Mouse (Mus musculus) CH12.LX (cell line): ENCODE data around the gene Tacc2. TPM values are rescaled to one million over a fixed set of nuclear protein-coding genes. Genes with fewer than 3 reads are reported as not detected.
"Not testable (repeated sequence)": the region's sequence is repeated elsewhere in the genome, so short reads cannot be mapped to it uniquely, and the experiment has no call there.

Experiments used
- DNase-seq: peaks from one replicate; pipeline ENCODE4 v3.0.0-alpha.2; 2013; ENCODE audit errors: extremely low read depth
- H3K27ac ChIP-seq: 2 replicates; pipeline ENCODE4 v1.5.1; 2012; ENCODE audit warnings: low read depth, mild to moderate bottlenecking, control low read depth, moderate library complexity; ENCODE audit not compliant: insufficient read depth
- H3K27me3 ChIP-seq: replicated peaks from 2 replicates; pipeline ENCODE3; 2012; ENCODE audit warnings: inconsistent platforms
- H3K36me3 ChIP-seq, 2 experiments: replicated peaks in 1 of 2; 2 replicates each; pipeline versions ENCODE3 to v1.6.1; 2012; ENCODE audit warnings: inconsistent platforms in 1 of 2, low read length in 1 of 2, mild to moderate bottlenecking in 1 of 2, mixed read lengths in 1 of 2, moderate library complexity in 1 of 2; ENCODE audit not compliant: control insufficient read depth in 1 of 2, insufficient read depth in 1 of 2
- H3K4me1 ChIP-seq, 2 experiments: 2 replicates each; pipeline ENCODE4 v1.6.1; 2012; ENCODE audit warnings: inconsistent platforms in 1 of 2, moderate library complexity in 1 of 2; ENCODE audit not compliant: insufficient read depth in 2 of 2, control insufficient read depth in 1 of 2
- H3K4me2 ChIP-seq: 2 replicates; pipeline ENCODE4 v1.6.1; 2012; ENCODE audit warnings: low read depth, mild to moderate bottlenecking, control low read depth; ENCODE audit not compliant: poor library complexity, insufficient read depth, severe bottlenecking
- H3K4me3 ChIP-seq, 3 experiments: fragments of 150-350 bp in 1 of 3; sonication (generic) in 1 of 3; replicated peaks in 1 of 3; 2 replicates each; pipeline versions ENCODE3 to v1.5.1; 2011 to 2012; ENCODE audit warnings: low read depth in 2 of 3, low read length in 2 of 3, mild to moderate bottlenecking in 2 of 3, moderate library complexity in 2 of 3, control low read depth in 1 of 3, improper control_type of control experiment in 1 of 3, inconsistent platforms in 1 of 3, mixed read lengths in 1 of 3; ENCODE audit not compliant: poor library complexity in 1 of 3
- H3K79me2 ChIP-seq: replicated peaks from 2 replicates; pipeline ENCODE4 v1.6.1; 2012; ENCODE audit warnings: mild to moderate bottlenecking, moderate library complexity; ENCODE audit not compliant: control insufficient read depth, poor library complexity, insufficient read depth, severe bottlenecking; ENCODE audit errors: extremely low read depth
- H3K9ac ChIP-seq: 2 replicates; pipeline ENCODE4 v1.6.1; 2012; ENCODE audit warnings: low read depth, mild to moderate bottlenecking, control low read depth, moderate library complexity; ENCODE audit not compliant: insufficient read depth
- H3K9me3 ChIP-seq: replicated peaks from 2 replicates; pipeline ENCODE3; 2012; ENCODE audit warnings: low read length, inconsistent platforms, mixed read lengths
- BHLHE40 ChIP-seq: IDR thresholded peaks from 2 replicates; pipeline ENCODE4 v1.6.1; 2011; ENCODE audit warnings: mild to moderate bottlenecking, low read depth, low read length, improper control_type of control experiment
- CHD1 ChIP-seq: IDR thresholded peaks from 2 replicates; pipeline ENCODE4 v1.6.1; 2012; ENCODE audit warnings: low read depth, low read length, improper control_type of control experiment, inconsistent platforms
- ELF1 ChIP-seq: IDR thresholded peaks from 2 replicates; pipeline ENCODE4 v1.6.1; 2014; ENCODE audit warnings: low read depth, mild to moderate bottlenecking, inconsistent platforms, low read length, improper control_type of control experiment
- HCFC1 ChIP-seq: IDR thresholded peaks from 2 replicates; pipeline ENCODE4 v1.6.1; 2012; ENCODE audit warnings: low read depth, mild to moderate bottlenecking, inconsistent platforms, low read length, improper control_type of control experiment
- JUN ChIP-seq: IDR thresholded peaks from 2 replicates; pipeline ENCODE4 v1.6.1; 2011; ENCODE audit warnings: low read depth, mild to moderate bottlenecking, low read length, improper control_type of control experiment, moderate library complexity; ENCODE audit not compliant: insufficient read depth
- JUND ChIP-seq: conservative IDR thresholded peaks from 2 replicates; pipeline ENCODE4 v1.6.1; 2011; ENCODE audit warnings: low read depth, low read length, improper control_type of control experiment
- KAT2A ChIP-seq: IDR thresholded peaks from 2 replicates; pipeline ENCODE4 v1.6.1; 2012; ENCODE audit warnings: low read length, improper control_type of control experiment, inconsistent platforms; ENCODE audit not compliant: insufficient replicate concordance
- MAX ChIP-seq: IDR thresholded peaks from 2 replicates; pipeline ENCODE4 v1.6.1; 2011; ENCODE audit warnings: low read length, improper control_type of control experiment
- MAZ ChIP-seq: IDR thresholded peaks from 2 replicates; pipeline ENCODE4 v1.6.1; 2012; ENCODE audit warnings: low read depth, mild to moderate bottlenecking, inconsistent platforms, low read length, improper control_type of control experiment, moderate library complexity
- MEF2A ChIP-seq: IDR thresholded peaks from 2 replicates; pipeline ENCODE4 v1.6.1; 2014; ENCODE audit warnings: low read depth, mild to moderate bottlenecking, inconsistent platforms, low read length, improper control_type of control experiment, borderline replicate concordance
- MYC ChIP-seq: IDR thresholded peaks from 2 replicates; pipeline ENCODE4 v1.6.1; 2011; ENCODE audit warnings: low read depth, mild to moderate bottlenecking, improper control_type of control experiment, low read length
- NELFE ChIP-seq: IDR thresholded peaks from 2 replicates; pipeline ENCODE4 v1.6.1; 2011; ENCODE audit warnings: low read depth, low read length, improper control_type of control experiment
- POLR2AphosphoS2 ChIP-seq: IDR thresholded peaks from 2 replicates; pipeline ENCODE4 v1.6.1; 2011; ENCODE audit warnings: low read depth, low read length, improper control_type of control experiment
- RAD21 ChIP-seq: IDR thresholded peaks from 2 replicates; pipeline ENCODE4 v1.6.1; 2011; ENCODE audit warnings: low read depth, mild to moderate bottlenecking, low read length, improper control_type of control experiment, moderate library complexity
- RCOR1 ChIP-seq: conservative IDR thresholded peaks from 2 replicates; pipeline ENCODE4 v1.6.1; 2012; ENCODE audit warnings: low read depth, mild to moderate bottlenecking, inconsistent platforms, low read length, improper control_type of control experiment
- SIN3A ChIP-seq: IDR thresholded peaks from 2 replicates; pipeline ENCODE4 v1.6.1; 2012; ENCODE audit warnings: low read length, improper control_type of control experiment, inconsistent platforms
- SMC3 ChIP-seq: IDR thresholded peaks from 2 replicates; pipeline ENCODE4 v1.6.1; 2011; ENCODE audit warnings: low read depth, low read length, improper control_type of control experiment
- TBP ChIP-seq: conservative IDR thresholded peaks from 2 replicates; pipeline ENCODE4 v1.6.1; 2011; ENCODE audit warnings: low read depth, low read length, improper control_type of control experiment
- TCF12 ChIP-seq: IDR thresholded peaks from 2 replicates; pipeline ENCODE4 v1.6.1; 2014; ENCODE audit warnings: low read depth, mild to moderate bottlenecking, inconsistent platforms, low read length, improper control_type of control experiment
- UBTF ChIP-seq: IDR thresholded peaks from 2 replicates; pipeline ENCODE4 v1.6.1; 2012; ENCODE audit warnings: low read depth, mild to moderate bottlenecking, inconsistent platforms, low read length, improper control_type of control experiment, moderate library complexity
- USF1 ChIP-seq: IDR thresholded peaks from 2 replicates; pipeline ENCODE4 v1.6.1; 2014; ENCODE audit warnings: low read depth, mild to moderate bottlenecking, inconsistent platforms, low read length, improper control_type of control experiment
- USF2 ChIP-seq: conservative IDR thresholded peaks from 2 replicates; pipeline ENCODE4 v1.6.1; 2011; ENCODE audit warnings: low read depth, low read length, improper control_type of control experiment
- ZC3H11A ChIP-seq: IDR thresholded peaks from 2 replicates; pipeline ENCODE4 v1.6.1; 2012; ENCODE audit warnings: low read depth, mild to moderate bottlenecking, inconsistent platforms, low read length, improper control_type of control experiment
- ZMIZ1 ChIP-seq: IDR thresholded peaks from 2 replicates; pipeline ENCODE4 v1.6.1; 2012; ENCODE audit warnings: low read depth, mild to moderate bottlenecking, inconsistent platforms, low read length, improper control_type of control experiment
- dilution Hi-C: fragments of 300-500 bp; cut with MboI; formaldehyde crosslinking; loops from 2 replicates; pipeline ENCODE4 v1.14.3; 2020; ENCODE audit warnings: low sequenced_read_pairs; ENCODE audit not compliant: extremely low pct_unique_long_range_greater_than_20kb, extremely low pct_ligation_motif_present
- in situ Hi-C: fragments of 300-500 bp; cut with MboI; formaldehyde crosslinking; loops from 3 replicates; pipeline ENCODE4 v1.14.3; 2019; ENCODE audit warnings: low sequenced_read_pairs, low pct_ligation_motif_present, low pct_unique_long_range_greater_than_20kb, mixed read lengths
- polyA plus RNA-seq: library from polyadenylated mRNA; unstranded; fragments of >175 nt; gene quantifications from 2 replicates; pipeline ENCODE4 v1.2.1, GENCODE M21; 2012; ENCODE audit warnings: low read depth; ENCODE audit not compliant: insufficient read length
- total RNA-seq, 2 experiments: library from RNA; depleted of rRNA; stranded (reverse); fragments of 300-350 nt in 1 of 2; fragments of >200 nt in 1 of 2; gene quantifications; 2 replicates each; pipeline ENCODE4 v1.2.3; 2012 to 2014

The Tacc2 gene
- total and polyA plus RNA-seq, 3 experiments = 0.13 to 0.41 TPM; not detected in 1

GRCm38 (mm10) chr7:130665358-130665757, 88.1 kb downstream of the Tacc2 start:
- peaks cover 21% of the 10 kb centered on the region for H3K9me3 ChIP-seq
- no peaks in the 10 kb centered on the region for H3K4me1 ChIP-seq
- H3K9ac ChIP-seq = no peak overlapping the region
- no peak overlapping the region for H3K4me2 ChIP-seq
- H3K27ac ChIP-seq = no peak overlapping the region
- dilution Hi-C loops = no loop called here
- in situ Hi-C loops = no loop called here
- peaks cover 35% of the 10 kb centered on the region for H3K27me3 ChIP-seq
- H3K4me3 ChIP-seq = no peak overlapping the region
- no peaks in the 10 kb centered on the region for H3K79me2 ChIP-seq
- TF ChIP-seq ZC3H11A (no peak), CHD1 (no peak), MAX (no peak), SIN3A (no peak), HCFC1 (no peak), TCF12 (no peak), RAD21 (no peak), USF1 (no peak), ZMIZ1 (no peak), BHLHE40 (no peak), ELF1 (no peak), JUND (no peak)
- no peaks in the 10 kb centered on the region for H3K36me3 ChIP-seq
- no peak for DNase-seq

- peaks cover 46% of the 10 kb centered on the region for H3K27me3 ChIP-seq
- DNase-seq, in situ Hi-C loops: not testable (repeated sequence)
Observed at GRCm38 (mm10) chr7:130668013-130668412, 90.8 kb downstream of the Tacc2 start.

GRCm38 (mm10) chr7:130668729-130669281, 91.6 kb downstream of the Tacc2 start:
- 0 out of 4 replicates have a peak, but pooled peaks cover 0 to 5% of the 10 kb centered on the region in 2 experiments for H3K4me1 ChIP-seq
- TF ChIP-seq SIN3A (no peak), BHLHE40 (no peak), MEF2A (no peak), RCOR1 (no peak), MAZ (no peak), POLR2AphosphoS2 (no peak), SMC3 (no peak), JUN (no peak), TCF12 (no peak), KAT2A (no peak), ZMIZ1 (no peak), UBTF (no peak), CHD1 (no peak), TBP (no peak), USF2 (no peak), MYC (no peak), NELFE (no peak), ZC3H11A (no peak)
- no peak overlapping the region for H3K27ac ChIP-seq
- H3K36me3 ChIP-seq = no peaks in the 10 kb centered on the region
- in situ Hi-C loops = no loop called here
- no peak overlapping the region for H3K4me2 ChIP-seq
- dilution Hi-C loops = no loop called here
- H3K9me3 ChIP-seq = peaks cover 21% of the 10 kb centered on the region
- H3K4me3 ChIP-seq = no peak overlapping the region
- H3K9ac ChIP-seq = no peak overlapping the region
- H3K27me3 ChIP-seq = peaks cover 48% of the 10 kb centered on the region
- no peaks in the 10 kb centered on the region for H3K79me2 ChIP-seq
- DNase-seq = no peak

More at GRCm38 (mm10) chr7:130668013-130668412, 90.8 kb downstream of the Tacc2 start:
- H3K4me2 ChIP-seq, H3K9ac ChIP-seq, H3K27ac ChIP-seq, H3K36me3 ChIP-seq, dilution Hi-C loops, H3K4me3 ChIP-seq, H3K4me1 ChIP-seq, H3K79me2 ChIP-seq: not testable (repeated sequence)
- peaks cover 21% of the 10 kb centered on the region for H3K9me3 ChIP-seq
